Mouse (Mus musculus) naive thymus-derived CD4-positive, alpha-beta T cell, adult 5 months (primary cell): ENCODE data around the gene Atp13a5. TPM values are rescaled to one million over a fixed set of nuclear protein-coding genes. Genes with fewer than 3 reads are reported as not detected.

Experiments
- polyA plus RNA-seq: library from polyadenylated mRNA; unstranded; fragments of 100-300 nt; shearing (Covaris generic); gene quantifications from one replicate; pipeline ENCODE4 v1.2.1, GENCODE M21; 2017

Gene Atp13a5
- not detected for polyA plus RNA-seq

DNA sequence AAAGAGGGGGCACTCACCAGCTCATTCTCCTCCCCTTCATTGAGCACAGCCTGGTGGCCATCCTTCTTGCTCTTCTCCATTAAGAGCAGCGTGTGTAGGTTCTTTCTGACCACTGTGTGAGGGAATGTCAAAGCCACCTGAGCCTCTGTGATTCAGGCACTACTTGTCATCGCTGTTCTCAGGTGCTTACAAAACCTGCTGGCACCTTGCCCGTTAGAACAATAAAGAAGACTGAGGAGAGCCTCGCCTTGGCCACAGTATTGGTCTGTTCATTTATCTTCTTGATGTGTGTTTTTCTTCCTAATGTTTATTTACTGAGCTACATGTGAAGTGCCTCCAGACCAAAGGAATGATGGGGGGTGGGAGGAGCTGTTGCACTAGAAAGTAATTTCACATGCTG lies at the start of gene Atp13a5:
TSS of gene Atp13a5 (minus strand) at position 275 of the 400 bp plus-strand sequence.

DNA sequence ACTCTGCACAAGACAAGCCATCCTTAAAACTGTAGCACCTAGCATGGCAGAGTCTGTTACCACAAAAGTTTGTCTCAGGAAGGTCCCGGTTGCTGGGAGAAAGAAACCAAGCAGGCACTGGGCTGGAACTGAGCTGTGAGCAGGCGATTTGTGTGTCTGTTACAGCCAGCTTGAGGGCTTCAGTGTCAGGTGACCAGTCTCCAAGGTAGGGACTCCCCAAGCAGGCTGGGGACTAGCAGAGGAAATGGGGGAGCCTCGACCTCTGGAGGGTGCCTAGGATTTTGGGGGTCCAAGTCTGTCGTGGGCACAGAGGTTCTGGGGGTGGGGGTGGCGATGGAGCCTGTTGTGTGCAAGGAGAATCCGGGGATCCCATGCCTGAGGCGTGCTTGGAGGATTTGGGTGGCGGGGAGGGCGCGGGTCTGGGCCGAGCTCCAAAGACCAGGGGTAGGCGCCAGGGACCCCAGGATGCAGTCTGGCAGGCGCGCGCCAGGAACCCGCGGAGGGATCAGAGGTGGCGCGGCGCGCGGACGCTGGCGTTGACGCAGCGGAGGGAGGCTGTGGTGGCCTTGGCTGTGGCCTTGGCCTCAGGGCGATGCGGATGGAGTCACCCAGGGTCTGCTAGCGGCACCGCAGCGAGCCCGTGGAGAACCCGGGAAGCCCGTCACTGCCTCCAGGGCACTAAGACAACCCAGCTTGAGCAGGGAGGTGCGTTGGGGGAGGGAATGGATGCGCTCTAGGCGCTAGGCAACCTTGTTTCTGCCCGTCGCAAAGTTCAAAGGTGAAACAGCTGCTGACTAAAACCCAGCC lies 168.7 kb downstream of the Atp13a5 start, which contains the start of gene Hrasls:
TSS of gene Hrasls (plus strand) at position 91 of the 807 bp plus-strand sequence.

Other genes starting within 250 kb of the Atp13a5 start
- gene Hrasls, start 169.0 kb downstream of the Atp13a5 start, polyA plus RNA-seq = not detected
- not detected for gene Atp13a4, start 166.1 kb upstream of the Atp13a5 start, polyA plus RNA-seq
- gene Opa1, start 200.6 kb upstream of the Atp13a5 start, polyA plus RNA-seq = 36.4 TPM